Mouse (Mus musculus) CH12.LX (cell line): ENCODE measurements around the gene Parp4. TPM values are rescaled to one million over a fixed set of nuclear protein-coding genes. Genes with fewer than 3 reads are reported as not detected.

Experiments
- DNase-seq: peaks from one replicate; pipeline ENCODE4 v3.0.0-alpha.2; 2013; ENCODE audit errors: extremely low read depth
- H3K27ac ChIP-seq: 2 replicates; pipeline ENCODE4 v1.5.1; 2012; ENCODE audit warnings: low read depth, mild to moderate bottlenecking, control low read depth, moderate library complexity; ENCODE audit not compliant: insufficient read depth
- H3K27me3 ChIP-seq: replicated peaks from 2 replicates; pipeline ENCODE3; 2012; ENCODE audit warnings: inconsistent platforms
- H3K36me3 ChIP-seq, 2 experiments: replicated peaks in 1 of 2; 2 replicates each; pipeline versions ENCODE3 to v1.6.1; 2012; ENCODE audit warnings: inconsistent platforms in 1 of 2, low read length in 1 of 2, mild to moderate bottlenecking in 1 of 2, mixed read lengths in 1 of 2, moderate library complexity in 1 of 2; ENCODE audit not compliant: control insufficient read depth in 1 of 2, insufficient read depth in 1 of 2
- H3K4me1 ChIP-seq, 2 experiments: 2 replicates each; pipeline ENCODE4 v1.6.1; 2012; ENCODE audit warnings: inconsistent platforms in 1 of 2, moderate library complexity in 1 of 2; ENCODE audit not compliant: insufficient read depth in 2 of 2, control insufficient read depth in 1 of 2
- H3K4me2 ChIP-seq: 2 replicates; pipeline ENCODE4 v1.6.1; 2012; ENCODE audit warnings: low read depth, mild to moderate bottlenecking, control low read depth; ENCODE audit not compliant: poor library complexity, insufficient read depth, severe bottlenecking
- H3K4me3 ChIP-seq, 3 experiments: fragments of 150-350 bp in 1 of 3; sonication (generic) in 1 of 3; replicated peaks in 1 of 3; 2 replicates each; pipeline versions ENCODE3 to v1.5.1; 2011 to 2012; ENCODE audit warnings: low read depth in 2 of 3, low read length in 2 of 3, mild to moderate bottlenecking in 2 of 3, moderate library complexity in 2 of 3, control low read depth in 1 of 3, improper control_type of control experiment in 1 of 3, inconsistent platforms in 1 of 3, mixed read lengths in 1 of 3; ENCODE audit not compliant: poor library complexity in 1 of 3
- H3K79me2 ChIP-seq: replicated peaks from 2 replicates; pipeline ENCODE4 v1.6.1; 2012; ENCODE audit warnings: mild to moderate bottlenecking, moderate library complexity; ENCODE audit not compliant: control insufficient read depth, poor library complexity, insufficient read depth, severe bottlenecking; ENCODE audit errors: extremely low read depth
- H3K9ac ChIP-seq: 2 replicates; pipeline ENCODE4 v1.6.1; 2012; ENCODE audit warnings: low read depth, mild to moderate bottlenecking, control low read depth, moderate library complexity; ENCODE audit not compliant: insufficient read depth
- H3K9me3 ChIP-seq: replicated peaks from 2 replicates; pipeline ENCODE3; 2012; ENCODE audit warnings: low read length, inconsistent platforms, mixed read lengths
- CHD1 ChIP-seq: IDR thresholded peaks from 2 replicates; pipeline ENCODE4 v1.6.1; 2012; ENCODE audit warnings: low read depth, low read length, improper control_type of control experiment, inconsistent platforms
- CHD2 ChIP-seq: IDR thresholded peaks from 2 replicates; pipeline ENCODE4 v1.6.1; 2011; ENCODE audit warnings: low read length, improper control_type of control experiment
- E2F4 ChIP-seq: IDR thresholded peaks from 2 replicates; pipeline ENCODE4 v1.6.1; 2011; ENCODE audit warnings: low read depth, low read length, improper control_type of control experiment; ENCODE audit not compliant: insufficient replicate concordance
- GABPA ChIP-seq: IDR thresholded peaks from 2 replicates; pipeline ENCODE4 v1.6.1; 2012; ENCODE audit warnings: low read depth, low read length, improper control_type of control experiment, inconsistent platforms; ENCODE audit not compliant: insufficient replicate concordance
- JUN ChIP-seq: IDR thresholded peaks from 2 replicates; pipeline ENCODE4 v1.6.1; 2011; ENCODE audit warnings: low read depth, mild to moderate bottlenecking, low read length, improper control_type of control experiment, moderate library complexity; ENCODE audit not compliant: insufficient read depth
- JUND ChIP-seq: conservative IDR thresholded peaks from 2 replicates; pipeline ENCODE4 v1.6.1; 2011; ENCODE audit warnings: low read depth, low read length, improper control_type of control experiment
- MAFK ChIP-seq: IDR thresholded peaks from 2 replicates; pipeline ENCODE4 v1.6.1; 2011; ENCODE audit warnings: low read length, improper control_type of control experiment; ENCODE audit not compliant: insufficient replicate concordance
- MAX ChIP-seq: IDR thresholded peaks from 2 replicates; pipeline ENCODE4 v1.6.1; 2011; ENCODE audit warnings: low read length, improper control_type of control experiment
- MAZ ChIP-seq: IDR thresholded peaks from 2 replicates; pipeline ENCODE4 v1.6.1; 2012; ENCODE audit warnings: low read depth, mild to moderate bottlenecking, inconsistent platforms, low read length, improper control_type of control experiment, moderate library complexity
- MEF2A ChIP-seq: IDR thresholded peaks from 2 replicates; pipeline ENCODE4 v1.6.1; 2014; ENCODE audit warnings: low read depth, mild to moderate bottlenecking, inconsistent platforms, low read length, improper control_type of control experiment, borderline replicate concordance
- MYC ChIP-seq: IDR thresholded peaks from 2 replicates; pipeline ENCODE4 v1.6.1; 2011; ENCODE audit warnings: low read depth, mild to moderate bottlenecking, improper control_type of control experiment, low read length
- NRF1 ChIP-seq: IDR thresholded peaks from 2 replicates; pipeline ENCODE4 v1.6.1; 2014; ENCODE audit warnings: low read depth, mild to moderate bottlenecking, inconsistent platforms, low read length, improper control_type of control experiment, moderate library complexity
- POLR2A ChIP-seq: IDR thresholded peaks from 2 replicates; pipeline ENCODE4 v1.6.1; 2011; ENCODE audit warnings: low read depth, mild to moderate bottlenecking, improper control_type of control experiment, low read length
- RCOR1 ChIP-seq: conservative IDR thresholded peaks from 2 replicates; pipeline ENCODE4 v1.6.1; 2012; ENCODE audit warnings: low read depth, mild to moderate bottlenecking, inconsistent platforms, low read length, improper control_type of control experiment
- SIN3A ChIP-seq: IDR thresholded peaks from 2 replicates; pipeline ENCODE4 v1.6.1; 2012; ENCODE audit warnings: low read length, improper control_type of control experiment, inconsistent platforms
- TBP ChIP-seq: conservative IDR thresholded peaks from 2 replicates; pipeline ENCODE4 v1.6.1; 2011; ENCODE audit warnings: low read depth, low read length, improper control_type of control experiment
- USF1 ChIP-seq: IDR thresholded peaks from 2 replicates; pipeline ENCODE4 v1.6.1; 2014; ENCODE audit warnings: low read depth, mild to moderate bottlenecking, inconsistent platforms, low read length, improper control_type of control experiment
- ZC3H11A ChIP-seq: IDR thresholded peaks from 2 replicates; pipeline ENCODE4 v1.6.1; 2012; ENCODE audit warnings: low read depth, mild to moderate bottlenecking, inconsistent platforms, low read length, improper control_type of control experiment
- ZKSCAN1 ChIP-seq: IDR thresholded peaks from 2 replicates; pipeline ENCODE4 v1.6.1; 2012; ENCODE audit warnings: low read depth, inconsistent platforms, low read length, improper control_type of control experiment, borderline replicate concordance
- ZMIZ1 ChIP-seq: IDR thresholded peaks from 2 replicates; pipeline ENCODE4 v1.6.1; 2012; ENCODE audit warnings: low read depth, mild to moderate bottlenecking, inconsistent platforms, low read length, improper control_type of control experiment
- dilution Hi-C: fragments of 300-500 bp; cut with MboI; formaldehyde crosslinking; loops from 2 replicates; pipeline ENCODE4 v1.14.3; 2020; ENCODE audit warnings: low sequenced_read_pairs; ENCODE audit not compliant: extremely low pct_unique_long_range_greater_than_20kb, extremely low pct_ligation_motif_present
- in situ Hi-C: fragments of 300-500 bp; cut with MboI; formaldehyde crosslinking; loops from 3 replicates; pipeline ENCODE4 v1.14.3; 2019; ENCODE audit warnings: low sequenced_read_pairs, low pct_ligation_motif_present, low pct_unique_long_range_greater_than_20kb, mixed read lengths
- polyA plus RNA-seq: library from polyadenylated mRNA; unstranded; fragments of >175 nt; gene quantifications from 2 replicates; pipeline ENCODE4 v1.2.1, GENCODE M21; 2012; ENCODE audit warnings: low read depth; ENCODE audit not compliant: insufficient read length
- total RNA-seq, 2 experiments: library from RNA; depleted of rRNA; stranded (reverse); fragments of 300-350 nt in 1 of 2; fragments of >200 nt in 1 of 2; gene quantifications; 2 replicates each; pipeline ENCODE4 v1.2.3; 2012 to 2014

Parp4 gene
- total and polyA plus RNA-seq, 3 experiments, result 6.1 to 13.0 (median 10.2) TPM

GRCm38 (mm10) chr14:56572546-56572945 lies 2.9 kb upstream of the Parp4 start:
- H3K4me2 ChIP-seq, result peak overlapping the region; percentile 70; the same call in 1 of the 2 replicates
- peak overlapping the region; percentile 55; the same call in 1 of the 2 replicates for H3K9ac ChIP-seq
- H3K36me3 ChIP-seq, result peaks cover 3 to 14% of the 10 kb centered on the region in 2 experiments
- no peak overlapping the region for H3K27ac ChIP-seq
- no peak for TF ChIP-seq USF1
- TF ChIP-seq POLR2A, result no peak
- no peak for TF ChIP-seq RCOR1
- TF ChIP-seq SIN3A, result no peak
- TF ChIP-seq E2F4, result no peak
- no peak for TF ChIP-seq MAX
- no peak for TF ChIP-seq TBP
- TF ChIP-seq NRF1, result no peak
- no peak for TF ChIP-seq CHD1
- TF ChIP-seq JUN, result no peak
- no peak for TF ChIP-seq MAZ
- TF ChIP-seq JUND, result no peak
- no peak for TF ChIP-seq CHD2
- TF ChIP-seq MYC, result no peak
- no peak for TF ChIP-seq ZMIZ1
- no peak for TF ChIP-seq ZKSCAN1
- TF ChIP-seq MAFK, result no peak
- no peak for TF ChIP-seq GABPA
- TF ChIP-seq ZC3H11A, result no peak
- in situ Hi-C loops (no loop called here), dilution Hi-C loops (no loop called here)
- no peak overlapping the region for H3K4me3 ChIP-seq
- no peaks in the 10 kb centered on the region for H3K27me3 ChIP-seq
- H3K9me3 ChIP-seq, result no peaks in the 10 kb centered on the region
- H3K79me2 ChIP-seq, result peaks cover 20% of the 10 kb centered on the region
- DNase-seq, result no peak
- H3K4me1 ChIP-seq, result peaks cover 5 to 47% of the 10 kb centered on the region in 2 experiments

DNA sequence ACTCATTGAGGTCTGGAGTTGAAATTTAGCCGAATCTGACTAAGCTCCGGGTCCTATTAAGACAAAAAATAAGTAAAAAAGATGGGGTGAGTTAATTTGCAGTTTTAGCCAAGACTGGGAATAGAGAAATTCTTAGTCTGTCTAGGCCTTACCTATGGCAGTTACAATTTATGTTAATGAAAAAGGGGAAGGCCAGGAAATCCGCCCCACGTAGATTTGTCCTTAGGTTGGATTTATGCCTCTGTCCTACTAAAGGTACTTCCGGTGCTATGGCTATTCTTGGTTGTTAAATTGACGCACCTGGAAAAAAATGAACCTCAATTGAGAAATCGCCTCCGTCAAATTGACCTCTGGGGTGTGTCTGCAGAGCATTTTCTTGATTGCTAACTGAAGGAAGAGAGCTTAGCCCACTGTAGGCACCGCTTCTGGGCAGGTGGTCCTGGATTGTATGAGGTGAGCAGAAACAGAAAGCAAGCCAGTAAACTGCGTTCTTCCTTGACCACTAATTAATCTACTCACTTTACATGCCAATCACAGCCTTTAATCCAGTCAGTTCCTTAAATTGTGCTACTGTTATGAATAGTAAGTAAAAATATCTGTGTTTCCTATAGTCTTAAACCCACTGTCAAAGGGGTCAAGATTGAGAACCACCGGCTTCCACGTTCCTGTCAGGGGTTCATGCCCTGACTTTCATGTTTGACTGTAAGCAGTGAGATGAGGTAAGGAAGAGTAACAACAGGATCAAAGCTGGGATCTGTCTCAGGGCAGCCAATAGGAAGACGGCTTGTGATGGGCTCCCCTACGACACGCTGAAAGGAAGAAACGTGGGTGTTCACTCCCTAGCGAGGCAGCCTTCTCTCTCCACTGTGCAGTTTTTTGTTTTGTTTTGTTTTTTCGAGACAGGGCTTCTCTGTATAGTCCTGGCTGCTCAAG lies 816 bp downstream of the Parp4 start:
- DNase-seq, result no peak
- H3K4me2 ChIP-seq, result peak overlapping the region; percentile 91
- peak overlapping the region; percentile 77 to 98 (median 86) for H3K4me3 ChIP-seq
- H3K9ac ChIP-seq, result peak overlapping the region; percentile 94
- no peaks in the 10 kb centered on the region for H3K27me3 ChIP-seq
- peaks cover 11 to 27% of the 10 kb centered on the region in 2 experiments for H3K36me3 ChIP-seq
- H3K79me2 ChIP-seq, result peaks cover 23% of the 10 kb centered on the region
- H3K9me3 ChIP-seq, result no peaks in the 10 kb centered on the region
- dilution Hi-C loops, result no loop called here
- in situ Hi-C loops, result no loop called here
- H3K4me1 ChIP-seq, result peaks cover 14 to 47% of the 10 kb centered on the region in 2 experiments
- H3K27ac ChIP-seq, result peak overlapping the region; percentile 53; the same call in 1 of the 2 replicates
- TF ChIP-seq MEF2A (no peak), CHD1 (0 out of 2 replicates have a peak, but pooled peaks have one; percentile 75)
